Mouse (Mus musculus): ENCODE measurements around the gene Cdc26.
A peak's percentile ranks its signal among the peaks of the same experiment; 100 is the strongest.

Gene Cdc26

GRCm38 (mm10) chr4:62360805-62361455 lies 47.5 kb downstream of the Cdc26 start:
- DNase-seq: peak in 1 of 2 experiments; percentile 5

- peak; percentile 95 to 97 for DNase-seq
These were observed 48.2 kb downstream of the Cdc26 start, which contains the start of the genes Fkbp15 and Slc31a1 for GRCm38 (mm10) chr4:62360088-62360804. Gene Fkbp15, minus strand, starts transcription at chr4:62360548. Gene Slc31a1, plus strand, starts transcription at chr4:62360727.

DNA sequence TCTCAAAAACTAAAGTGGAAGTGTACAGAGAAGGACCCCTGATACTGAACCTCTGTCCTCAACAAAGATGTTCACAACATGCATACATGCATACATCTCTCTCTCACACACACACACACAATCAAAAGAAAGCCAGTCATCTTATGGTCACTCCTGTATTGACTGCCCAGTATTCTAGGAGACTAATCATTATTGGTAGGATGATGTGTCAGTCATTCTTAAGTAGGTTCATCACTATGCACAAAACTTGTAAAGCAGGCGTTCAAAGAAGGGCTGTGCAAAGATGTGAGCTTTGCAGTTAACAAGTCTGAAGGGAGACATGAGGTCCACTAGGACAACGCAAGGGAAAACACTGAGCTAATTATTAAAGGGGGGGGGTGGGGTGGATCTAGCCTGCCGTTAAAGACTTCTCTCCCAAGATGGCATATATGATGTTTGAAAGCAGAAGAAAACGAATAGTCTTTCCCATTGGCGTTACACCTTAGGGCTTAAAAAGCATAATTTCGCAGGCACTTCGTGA lies 49.1 kb downstream of the Cdc26 start:
- no peak for DNase-seq

DNA sequence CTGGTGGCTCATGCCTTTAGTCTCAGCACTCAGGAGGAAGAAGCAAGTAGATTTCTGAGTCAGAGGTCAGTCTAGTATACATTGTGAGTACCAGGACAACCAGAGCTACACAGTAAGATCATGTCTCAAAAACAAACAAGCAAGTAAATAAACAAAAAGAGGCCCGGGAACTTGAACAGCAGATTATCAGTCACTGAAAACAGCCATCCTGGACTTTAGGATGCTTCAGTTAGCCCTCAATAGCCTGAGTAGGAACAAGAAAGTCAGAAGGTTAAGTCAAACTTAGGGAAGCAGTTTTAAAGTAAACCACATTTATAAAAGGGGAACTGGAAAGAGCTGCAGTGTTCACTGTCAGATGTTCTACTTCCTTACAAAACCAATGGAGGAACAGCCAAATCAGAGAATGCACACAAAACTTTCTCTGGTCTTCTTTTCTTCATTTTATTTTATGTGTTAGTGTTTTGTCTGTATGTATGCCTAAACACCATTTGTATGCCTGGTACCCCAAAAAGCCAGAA lies 50.8 kb downstream of the Cdc26 start:
- DNase-seq: no peak

GRCm38 (mm10) chr4:62349371-62349770 lies 59.1 kb downstream of the Cdc26 start:
- no peak for DNase-seq

DNA sequence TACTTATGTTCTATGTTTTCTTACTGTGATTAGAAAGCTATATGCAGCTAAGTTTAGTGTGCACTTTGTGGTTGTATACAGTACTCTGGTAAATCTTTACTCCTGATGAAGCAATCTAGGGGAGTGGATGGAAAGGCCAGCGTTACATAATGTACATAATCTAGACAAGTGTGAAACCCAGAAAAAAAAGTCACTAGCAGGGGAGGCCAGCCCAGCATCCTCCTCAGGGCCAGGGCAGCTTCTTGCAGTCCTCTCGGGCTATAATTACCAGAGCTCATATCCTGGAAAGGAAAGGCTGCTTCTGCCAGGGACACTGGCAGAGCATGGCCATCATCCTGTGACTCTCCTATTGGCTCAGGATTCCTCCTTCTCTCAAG lies 60.1 kb downstream of the Cdc26 start:
- no peak for DNase-seq

DNA sequence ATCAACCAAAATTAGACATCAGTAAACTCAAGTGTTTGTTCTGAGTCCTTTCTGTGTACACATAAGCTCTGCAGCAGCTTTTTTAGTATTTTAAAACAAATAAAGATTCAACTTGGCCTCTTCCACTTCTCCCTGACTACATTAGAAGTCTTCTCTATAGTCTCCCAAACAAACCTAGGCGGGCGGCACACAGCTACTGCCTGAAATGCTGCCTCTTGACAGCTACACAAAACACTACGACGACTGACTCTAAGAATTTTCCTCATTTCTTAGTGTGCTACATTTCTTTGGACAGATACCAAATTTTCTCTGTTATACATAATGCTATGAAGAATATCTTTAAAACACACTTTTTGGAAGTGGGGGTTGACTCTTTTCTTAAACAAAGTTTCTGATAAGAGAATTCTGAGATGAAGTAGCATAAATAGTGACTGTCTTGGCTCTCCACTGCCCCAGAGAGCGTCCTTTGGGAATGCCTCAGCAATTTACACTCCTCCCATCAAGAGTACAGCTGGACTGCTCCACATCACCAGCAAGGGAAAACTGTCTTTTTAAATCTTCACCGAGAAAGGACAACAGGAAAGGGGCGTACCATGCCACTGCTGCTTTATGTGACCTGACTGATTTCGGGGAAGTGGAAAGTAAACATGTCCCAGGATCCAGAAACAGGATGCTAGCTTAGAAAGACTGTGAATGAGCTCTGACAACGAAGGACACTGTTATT lies 60.7 kb downstream of the Cdc26 start:
- DNase-seq: no peak

DNA sequence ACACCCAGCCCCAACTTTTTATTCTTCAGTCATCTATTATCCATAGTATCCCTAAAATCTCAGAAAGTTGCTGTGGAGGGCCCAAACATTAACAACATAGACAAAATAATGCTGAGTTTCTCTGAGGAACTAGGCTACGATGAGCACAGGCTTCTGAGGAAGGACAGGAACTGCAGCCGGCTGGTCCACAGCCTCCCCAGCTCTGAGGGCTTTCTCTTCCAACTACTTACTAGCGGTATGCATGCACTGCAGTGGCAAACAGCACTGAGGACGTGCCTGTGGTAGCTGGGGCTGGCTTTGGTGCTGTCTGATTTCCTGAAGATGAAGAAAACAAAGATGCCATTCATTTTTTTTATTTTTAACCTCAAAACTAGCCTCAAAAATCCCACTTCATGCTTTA lies 62.6 kb downstream of the Cdc26 start:
- no peak for DNase-seq

DNA sequence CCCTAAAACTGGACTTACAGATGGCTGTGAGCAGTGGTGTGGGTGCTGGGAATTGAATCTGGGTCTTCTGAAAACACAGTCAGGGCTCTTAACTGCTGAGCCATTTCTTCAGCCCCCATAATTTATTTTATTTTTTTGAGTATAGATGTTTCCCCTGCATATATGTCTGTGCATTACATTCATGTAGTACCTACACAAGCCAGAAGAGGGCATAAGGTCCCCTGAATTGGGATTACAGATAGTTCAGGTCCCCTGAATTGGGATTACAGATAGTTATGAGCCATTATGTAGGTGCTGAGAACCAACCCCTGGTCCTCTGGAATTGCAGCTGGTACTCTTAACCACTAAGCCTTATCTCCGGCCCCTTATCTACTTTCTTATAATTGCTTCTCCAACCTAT lies 64.4 kb downstream of the Cdc26 start:
- peak; percentile 26 to 36 for DNase-seq

GRCm38 (mm10) chr4:62338536-62338935 lies 69.9 kb downstream of the Cdc26 start:
- no peak for DNase-seq

All from cerebellum, postnatal 14 days (tissue).